Mouse (Mus musculus) heart, postnatal 0 days (tissue): ENCODE measurements around the gene Abhd2. TPM values are rescaled to one million over a fixed set of nuclear protein-coding genes. Genes with fewer than 3 reads are reported as not detected.

ENCODE experiments used
- ATAC-seq: fragments of 200-750 bp; cut with Nextera tagmentation; 2 replicates; pipeline ENCODE4 v1.8.0; 2017; ENCODE audit warnings: low read depth, moderate number of reproducible peaks, moderate library complexity; ENCODE audit not compliant: insufficient read depth
- DNase-seq: peaks from one replicate; pipeline ENCODE4 v3.0.0-alpha.2; 2016; ENCODE audit warnings: low spot score
- H3K27ac ChIP-seq: fragments of 300-500 bp; sonication (generic); 2 replicates; pipeline ENCODE4 v1.5.1; 2014; ENCODE audit warnings: low read depth, mild to moderate bottlenecking
- H3K27me3 ChIP-seq: fragments of 300-500 bp; sonication (generic); 2 replicates; pipeline ENCODE4 v1.6.1; 2014; ENCODE audit warnings: low read length, mixed read lengths; ENCODE audit not compliant: control insufficient read depth, insufficient read depth
- H3K36me3 ChIP-seq: fragments of 300-500 bp; sonication (generic); replicated peaks from 2 replicates; pipeline ENCODE4 v1.6.1; 2014; ENCODE audit warnings: low read length, mixed read lengths; ENCODE audit not compliant: control insufficient read depth, insufficient read depth
- H3K4me1 ChIP-seq: fragments of 300-500 bp; sonication (generic); 2 replicates; pipeline ENCODE4 v1.6.1; 2014; ENCODE audit warnings: antibody characterized with exemption; ENCODE audit not compliant: control insufficient read depth, insufficient read depth
- H3K4me2 ChIP-seq: fragments of 300-500 bp; sonication (generic); 2 replicates; pipeline ENCODE4 v1.6.1; 2014; ENCODE audit warnings: low read depth, mild to moderate bottlenecking, low read length, moderate library complexity
- H3K4me3 ChIP-seq: fragments of 300-500 bp; sonication (generic); 2 replicates; pipeline ENCODE4 v1.5.1; 2014; ENCODE audit warnings: low read depth, low read length
- H3K9ac ChIP-seq: fragments of 300-500 bp; sonication (generic); replicated peaks from 2 replicates; pipeline ENCODE4 v1.6.1; 2014; ENCODE audit warnings: low read depth, low read length, mixed read lengths
- H3K9me3 ChIP-seq: fragments of 300-500 bp; sonication (generic); replicated peaks from 2 replicates; pipeline ENCODE4 v1.6.1; 2016; ENCODE audit warnings: low read length; ENCODE audit not compliant: control insufficient read depth
- CTCF ChIP-seq: IDR thresholded peaks from 2 replicates; pipeline ENCODE4 v1.5.1; 2016; ENCODE audit warnings: antibody characterized with exemption, control low read depth, low read depth
- EP300 ChIP-seq: IDR thresholded peaks from 2 replicates; pipeline ENCODE4 v1.6.1; 2016; ENCODE audit warnings: antibody characterized with exemption, low read depth
- WGBS: fragments of 180-500 bp; shearing (Covaris S2); extraction: QIAGEN DNeasy Blood & Tissue Kit; methylation state at CpG from one replicate; pipeline ENCODE4 v1.1.7; 2014; 5-methylcytosine and 5-hydroxymethylcytosine counted together
- polyA plus RNA-seq: library from polyadenylated mRNA; unstranded; fragments of >200 nt; fragmentation: Nextera tagmentation; extraction: Ambion mirVana; gene quantifications from 2 replicates; pipeline ENCODE4 v1.2.1, GENCODE M21; 2015
- total RNA-seq: library from RNA; depleted of rRNA; stranded (reverse); fragments of >200 nt; gene quantifications from 2 replicates; pipeline ENCODE4 v1.2.3, GENCODE M21; 2014; ENCODE audit warnings: low replicate concordance

Abhd2 gene
- total and polyA plus RNA-seq, 2 experiments from 2014 or later = 4.2 to 16.6 TPM

- 88% methylated on average over 5 of the region's 5 CpGs for WGBS
- ATAC-seq (no peak), DNase-seq (no peak)
- no peak overlapping the region for H3K4me2 ChIP-seq
- no peak overlapping the region for H3K27ac ChIP-seq
- no peaks in the 10 kb centered on the region for H3K27me3 ChIP-seq
- no peaks in the 10 kb centered on the region for H3K9me3 ChIP-seq
- H3K4me1 ChIP-seq = peaks cover 26% of the 10 kb centered on the region
- no peak for TF ChIP-seq CTCF
- no peak for TF ChIP-seq EP300
- no peaks in the 10 kb centered on the region for H3K36me3 ChIP-seq
- H3K9ac ChIP-seq = no peak overlapping the region
- no peak overlapping the region for H3K4me3 ChIP-seq
Measured at GRCm38 (mm10) chr7:79311420-79311988, 38.5 kb downstream of the Abhd2 start.

DNA sequence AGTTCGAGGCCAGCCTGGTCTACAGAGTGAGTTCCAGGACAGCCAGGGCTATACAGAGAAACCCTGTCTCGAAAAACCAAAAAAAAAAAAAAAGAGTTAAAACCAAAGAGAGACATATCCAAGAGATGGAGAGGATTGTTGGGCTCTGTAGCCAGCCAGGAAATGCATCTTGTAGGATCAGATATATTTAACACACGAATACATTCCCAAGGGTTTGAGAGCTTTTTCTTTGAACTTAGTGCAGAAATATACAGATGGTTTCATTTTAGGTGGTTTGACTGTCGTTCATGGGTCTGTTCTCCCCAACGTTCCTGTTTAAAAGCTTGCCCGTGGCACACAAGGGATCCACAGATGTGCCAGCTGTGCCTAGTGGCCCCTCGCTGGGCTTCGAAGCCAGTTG, 39.2 kb downstream of the Abhd2 start:
- Histone ChIP-seq H3K9me3 (no peaks in the 10 kb centered on the region), H3K9ac (no peak overlapping the region), H3K27ac (no peak overlapping the region), H3K36me3 (no peaks in the 10 kb centered on the region), H3K27me3 (no peaks in the 10 kb centered on the region), H3K4me2 (no peak overlapping the region), H3K4me3 (no peak overlapping the region), H3K4me1 (peaks cover 26% of the 10 kb centered on the region)
- WGBS = 73% methylated on average over 7 of the region's 8 CpGs
- DNase-seq (no peak), ATAC-seq (no peak)
- TF ChIP-seq EP300 (no peak), CTCF (no peak)

DNA sequence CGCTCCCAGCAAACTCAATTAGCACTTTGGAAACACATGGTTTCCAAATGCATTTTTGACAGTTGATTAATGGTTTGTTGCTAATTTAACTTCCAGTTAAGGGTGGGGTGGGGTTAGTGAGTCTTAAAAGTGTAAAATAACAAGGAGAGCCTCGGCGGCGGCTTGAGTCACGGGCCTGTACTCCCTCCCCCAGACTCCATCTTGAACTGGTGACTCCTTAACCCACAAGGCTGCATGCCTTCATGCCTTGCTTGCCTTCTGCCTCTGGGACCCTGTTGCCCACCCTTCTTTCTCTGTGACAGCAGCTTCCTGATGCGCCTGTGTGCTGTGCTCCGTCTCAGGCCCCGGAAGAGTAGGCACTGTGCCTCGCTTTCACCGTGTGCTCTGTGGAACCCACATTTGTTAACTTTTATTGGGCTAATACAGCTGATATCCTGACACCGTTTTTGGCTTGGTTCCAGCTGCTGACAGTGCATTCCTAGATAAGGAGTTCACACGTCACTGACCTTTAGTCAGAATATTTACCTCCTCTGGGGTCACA, 40.6 kb downstream of the Abhd2 start:
- Histone ChIP-seq H3K9ac (no peak overlapping the region), H3K9me3 (no peaks in the 10 kb centered on the region), H3K36me3 (no peaks in the 10 kb centered on the region), H3K27me3 (no peaks in the 10 kb centered on the region), H3K4me2 (no peak overlapping the region), H3K27ac (no peak overlapping the region), H3K4me1 (peaks cover 26% of the 10 kb centered on the region), H3K4me3 (no peak overlapping the region)
- DNase-seq = no peak
- 51% methylated on average over 12 of the region's 12 CpGs for WGBS
- no peak for TF ChIP-seq CTCF
- TF ChIP-seq EP300 = no peak
- no peak for ATAC-seq

DNA sequence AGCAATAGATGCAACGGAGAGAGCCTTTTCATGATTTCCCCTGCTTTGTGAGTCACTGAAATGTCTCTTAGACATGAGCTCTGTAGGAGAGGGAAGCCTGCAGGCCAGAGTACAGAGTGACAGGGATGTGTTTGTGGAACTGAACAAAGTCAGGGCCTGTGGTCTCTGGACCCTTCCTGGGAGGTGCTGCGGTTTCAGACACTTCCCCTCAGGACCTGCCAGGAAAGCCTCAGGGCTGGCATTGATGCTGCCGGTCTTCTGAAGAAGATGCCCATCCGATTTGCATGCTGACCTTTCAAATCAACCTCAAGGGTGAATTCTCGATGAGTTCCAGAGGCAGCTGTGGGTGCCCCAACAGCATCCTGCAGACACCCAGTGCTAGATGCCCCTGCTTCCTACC, 41.5 kb downstream of the Abhd2 start:
- Histone ChIP-seq H3K27me3 (no peaks in the 10 kb centered on the region), H3K9ac (no peak overlapping the region), H3K4me3 (no peak overlapping the region), H3K36me3 (no peaks in the 10 kb centered on the region), H3K27ac (no peak overlapping the region), H3K4me1 (peaks cover 17% of the 10 kb centered on the region), H3K9me3 (no peaks in the 10 kb centered on the region), H3K4me2 (no peak overlapping the region)
- DNase-seq = no peak
- 72% methylated on average over 5 of the region's 5 CpGs for WGBS
- TF ChIP-seq CTCF (no peak), EP300 (no peak)
- ATAC-seq = no peak

DNA sequence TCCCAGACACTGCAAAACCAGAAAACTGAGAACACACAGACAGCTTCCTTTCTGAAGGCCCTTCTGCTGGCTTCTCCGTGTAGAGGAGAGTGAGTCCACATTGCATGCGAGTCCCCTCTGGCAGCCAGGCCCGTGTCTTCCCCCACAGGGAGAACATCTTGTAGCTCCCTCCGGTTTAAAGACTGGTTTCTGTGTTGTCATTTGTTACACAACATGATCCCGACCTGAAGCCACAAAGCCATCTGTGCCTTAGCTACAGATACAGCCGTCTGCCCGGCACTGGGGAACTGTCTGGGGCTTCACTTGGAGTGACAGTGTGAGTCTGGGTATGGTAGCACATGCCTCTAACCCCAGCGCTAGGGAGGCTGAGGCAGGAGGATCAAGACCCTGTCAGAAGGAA, 42.1 kb downstream of the Abhd2 start:
- no peak for DNase-seq
- ATAC-seq = no peak
- no peaks in the 10 kb centered on the region for H3K36me3 ChIP-seq
- H3K9me3 ChIP-seq = no peaks in the 10 kb centered on the region
- no peak overlapping the region for H3K4me3 ChIP-seq
- no peak overlapping the region for H3K27ac ChIP-seq
- H3K9ac ChIP-seq = no peak overlapping the region
- H3K4me2 ChIP-seq = no peak overlapping the region
- H3K4me1 ChIP-seq = peaks cover 13% of the 10 kb centered on the region
- 76% methylated on average over 8 of the region's 8 CpGs for WGBS
- no peaks in the 10 kb centered on the region for H3K27me3 ChIP-seq
- no peak for TF ChIP-seq EP300
- TF ChIP-seq CTCF = no peak

DNA sequence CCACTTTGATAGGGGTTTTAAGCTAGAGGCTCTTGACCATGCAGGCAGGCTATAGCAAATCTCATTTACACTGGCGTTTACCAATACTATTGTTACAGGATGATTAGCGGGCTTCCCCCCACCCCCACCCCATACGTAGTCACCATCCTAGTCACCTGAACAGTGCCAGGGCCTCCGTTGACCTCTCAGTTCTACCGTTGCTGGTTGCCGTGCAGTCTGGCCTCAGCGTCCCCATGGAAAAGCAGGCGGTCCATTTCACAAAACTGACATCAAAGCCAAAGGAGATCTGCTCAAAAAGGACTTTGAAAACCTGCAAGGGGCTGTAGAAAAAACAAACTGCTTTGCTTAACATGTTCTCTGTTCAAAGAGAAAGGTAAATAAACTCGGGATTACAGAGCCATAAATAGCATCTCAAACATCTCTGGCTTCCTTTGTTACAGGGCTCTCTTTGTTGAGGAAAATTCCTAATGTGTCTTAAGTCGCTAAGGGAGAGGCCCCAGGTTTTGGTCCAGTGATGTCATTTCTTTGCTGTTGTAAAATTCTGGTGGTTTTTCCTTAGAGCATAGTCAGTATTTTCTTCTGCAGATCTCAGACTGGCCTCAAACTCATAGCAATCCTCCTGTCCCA, 43.2 kb downstream of the Abhd2 start:
- Histone ChIP-seq H3K27ac (no peak overlapping the region), H3K4me1 (peaks cover 9% of the 10 kb centered on the region), H3K4me2 (no peak overlapping the region), H3K9ac (no peak overlapping the region), H3K4me3 (no peak overlapping the region), H3K9me3 (no peaks in the 10 kb centered on the region), H3K27me3 (no peaks in the 10 kb centered on the region), H3K36me3 (no peaks in the 10 kb centered on the region)
- DNase-seq (no peak), ATAC-seq (no peak)
- TF ChIP-seq CTCF (no peak), EP300 (no peak)
- WGBS = 39% methylated on average over 10 of the region's 10 CpGs
